Mouse (Mus musculus): Measurements from ENCODE around the gene Gm4969. TPM values are rescaled to one million over a fixed set of nuclear protein-coding genes. Genes with fewer than 3 reads are reported as not detected.

Gene Gm4969
- not detected in 2 replicates for polyA plus RNA-seq (2012; rRNA removed)

- 27% methylated on average over 64 of the region's 64 CpGs for WGBS
- Histone ChIP-seq H3K4me3 (replicated peaks; ENCODE audit: extremely low read depth, low read depth, low read length) (no peak within 1 kb of the TSS), H3K4me1 (ENCODE audit: control insufficient read depth, insufficient read depth, low read length) (peaks cover 10% of the 10 kb centered on the region)
- DNase-seq, result peak; percentile 34
- no peak for TF ChIP-seq CTCF (IDR thresholded peaks at IDR 0.05; ENCODE audit: insufficient read depth, low read length)
- TF ChIP-seq POLR2A (IDR thresholded peaks at IDR 0.05; ENCODE audit: borderline replicate concordance, extremely low read depth, low read depth, low read length), result no peak
These were observed at the start of gene Gm4969 for GRCm38 (mm10) chr7:19118028-19118771. Gm4969 (minus strand) TSS chr7:19118368.

- H3K4me1 ChIP-seq (ENCODE audit: control insufficient read depth, insufficient read depth, low read length), result no peaks in the 10 kb centered on the region
- 81% methylated on average over 3 of the region's 3 CpGs for WGBS
- TF ChIP-seq POLR2A (IDR thresholded peaks at IDR 0.05; ENCODE audit: borderline replicate concordance, extremely low read depth, low read depth, low read length) (no peak), CTCF (IDR thresholded peaks at IDR 0.05; ENCODE audit: insufficient read depth, low read length) (no peak)
- DNase-seq, result no peak
- no peak overlapping the region for H3K4me3 ChIP-seq (replicated peaks; ENCODE audit: extremely low read depth, low read depth, low read length)
These were observed 48.8 kb upstream of the Gm4969 start for GRCm38 (mm10) chr7:19166990-19167389.

- 18% methylated on average over 14 of the region's 14 CpGs for WGBS
- Histone ChIP-seq H3K4me1 (ENCODE audit: control insufficient read depth, insufficient read depth, low read length) (no peaks in the 10 kb centered on the region), H3K4me3 (replicated peaks; ENCODE audit: extremely low read depth, low read depth, low read length) (no peak within 1 kb of the TSS)
- TF ChIP-seq POLR2A (IDR thresholded peaks at IDR 0.05; ENCODE audit: borderline replicate concordance, extremely low read depth, low read depth, low read length) (no peak), CTCF (IDR thresholded peaks at IDR 0.05; ENCODE audit: insufficient read depth, low read length) (no peak)
- no peak for DNase-seq
These were observed 47.7 kb upstream of the Gm4969 start, which contains the start of gene Gipr for GRCm38 (mm10) chr7:19165656-19166423. Gipr (minus strand) TSS chr7:19166127.

GRCm38 (mm10) chr7:19164978-19165377 lies 46.8 kb upstream of the Gm4969 start:
- DNase-seq, result no peak
- Histone ChIP-seq H3K4me3 (replicated peaks; ENCODE audit: extremely low read depth, low read depth, low read length) (no peak overlapping the region), H3K4me1 (ENCODE audit: control insufficient read depth, insufficient read depth, low read length) (no peaks in the 10 kb centered on the region)
- WGBS, result 4% methylated on average over 13 of the region's 13 CpGs
- no peak for TF ChIP-seq CTCF (IDR thresholded peaks at IDR 0.05; ENCODE audit: insufficient read depth, low read length)
- TF ChIP-seq POLR2A (IDR thresholded peaks at IDR 0.05; ENCODE audit: borderline replicate concordance, extremely low read depth, low read depth, low read length), result no peak

GRCm38 (mm10) chr7:19164189-19164588 lies 46.0 kb upstream of the Gm4969 start:
- no peak overlapping the region for H3K4me3 ChIP-seq (replicated peaks; ENCODE audit: extremely low read depth, low read depth, low read length)
- TF ChIP-seq POLR2A (IDR thresholded peaks at IDR 0.05; ENCODE audit: borderline replicate concordance, extremely low read depth, low read depth, low read length), result no peak
- no peak for TF ChIP-seq CTCF (IDR thresholded peaks at IDR 0.05; ENCODE audit: insufficient read depth, low read length)
- DNase-seq, result no peak
- WGBS, result 5% methylated on average over 6 of the region's 6 CpGs
- no peaks in the 10 kb centered on the region; the same call in 1 of the 2 replicates for H3K4me1 ChIP-seq (ENCODE audit: control insufficient read depth, insufficient read depth, low read length)

- no peaks in the 10 kb centered on the region; the same call in 1 of the 2 replicates for H3K4me1 ChIP-seq (ENCODE audit: control insufficient read depth, insufficient read depth, low read length)
- DNase-seq, result no peak
- no peak overlapping the region for H3K4me3 ChIP-seq (replicated peaks; ENCODE audit: extremely low read depth, low read depth, low read length)
- WGBS, result 29% methylated on average over 12 of the region's 12 CpGs
- no peak for TF ChIP-seq POLR2A (IDR thresholded peaks at IDR 0.05; ENCODE audit: borderline replicate concordance, extremely low read depth, low read depth, low read length)
- no peak for TF ChIP-seq CTCF (IDR thresholded peaks at IDR 0.05; ENCODE audit: insufficient read depth, low read length)
These were observed 45.6 kb upstream of the Gm4969 start for GRCm38 (mm10) chr7:19163752-19164151.

- 68% methylated on average over 7 of the region's 7 CpGs for WGBS
- no peak for TF ChIP-seq POLR2A (IDR thresholded peaks at IDR 0.05; ENCODE audit: borderline replicate concordance, extremely low read depth, low read depth, low read length)
- no peak for TF ChIP-seq CTCF (IDR thresholded peaks at IDR 0.05; ENCODE audit: insufficient read depth, low read length)
- DNase-seq, result no peak
These were observed 44.8 kb upstream of the Gm4969 start for GRCm38 (mm10) chr7:19162928-19163327.

GRCm38 (mm10) chr7:19160115-19160514 lies 41.9 kb upstream of the Gm4969 start:
- WGBS, result 1% methylated on average over 20 of the region's 20 CpGs
- no peak for DNase-seq
- H3K4me1 ChIP-seq (ENCODE audit: control insufficient read depth, insufficient read depth, low read length), result no peaks in the 10 kb centered on the region; the same call in none of the 2 replicates
- no peak overlapping the region for H3K4me3 ChIP-seq (replicated peaks; ENCODE audit: extremely low read depth, low read depth, low read length)
- TF ChIP-seq CTCF (IDR thresholded peaks at IDR 0.05; ENCODE audit: insufficient read depth, low read length) (no peak), POLR2A (IDR thresholded peaks at IDR 0.05; ENCODE audit: borderline replicate concordance, extremely low read depth, low read depth, low read length) (no peak)

More at GRCm38 (mm10) chr7:19162928-19163327, 44.8 kb upstream of the Gm4969 start:
- no peak overlapping the region for H3K4me3 ChIP-seq (replicated peaks; ENCODE audit: extremely low read depth, low read depth, low read length)
- no peaks in the 10 kb centered on the region; the same call in 1 of the 2 replicates for H3K4me1 ChIP-seq (ENCODE audit: control insufficient read depth, insufficient read depth, low read length)

GRCm38 (mm10) chr7:19159411-19159810 lies 41.2 kb upstream of the Gm4969 start:
- TF ChIP-seq CTCF (IDR thresholded peaks at IDR 0.05; ENCODE audit: insufficient read depth, low read length) (no peak), POLR2A (IDR thresholded peaks at IDR 0.05; ENCODE audit: borderline replicate concordance, extremely low read depth, low read depth, low read length) (no peak)
- WGBS, result 22% methylated on average over 18 of the region's 18 CpGs
- H3K4me3 ChIP-seq (replicated peaks; ENCODE audit: extremely low read depth, low read depth, low read length), result no peak overlapping the region
- DNase-seq, result no peak
- H3K4me1 ChIP-seq (ENCODE audit: control insufficient read depth, insufficient read depth, low read length), result no peaks in the 10 kb centered on the region; the same call in none of the 2 replicates

Measured in lung, adult 2 months (tissue).